Mouse (Mus musculus) stomach, embryonic 14.5 days (tissue): ENCODE data around the gene Dlg3. TPM values are rescaled to one million over a fixed set of nuclear protein-coding genes. Genes with fewer than 3 reads are reported as not detected.

Source experiments
- ATAC-seq: fragments of 200-750 bp; cut with Nextera tagmentation; 2 replicates; pipeline ENCODE4 v1.8.0; 2017; ENCODE audit warnings: low read depth, moderate TSS enrichment; ENCODE audit not compliant: insufficient number of reproducible peaks, insufficient read depth, low FRiP score
- H3K27ac ChIP-seq: fragments of 300-500 bp; sonication (generic); 2 replicates; pipeline ENCODE4 v1.5.1; 2014; ENCODE audit warnings: mild to moderate bottlenecking, low read length, moderate library complexity, mixed read lengths
- H3K27me3 ChIP-seq: fragments of 300-500 bp; sonication (generic); 2 replicates; pipeline ENCODE4 v1.6.1; 2014; ENCODE audit warnings: low read length, control low read depth, mixed read lengths; ENCODE audit not compliant: control insufficient read depth, insufficient read depth
- H3K36me3 ChIP-seq: fragments of 300-500 bp; sonication (generic); 2 replicates; pipeline ENCODE4 v1.6.1; 2014; ENCODE audit warnings: mild to moderate bottlenecking, control low read depth, low read length, moderate library complexity, mixed read lengths; ENCODE audit not compliant: control insufficient read depth, insufficient read depth
- H3K4me1 ChIP-seq: fragments of 300-500 bp; sonication (generic); 2 replicates; pipeline ENCODE4 v1.6.1; 2014; ENCODE audit warnings: low read length, control low read depth, mixed read lengths; ENCODE audit not compliant: control insufficient read depth, insufficient read depth
- H3K4me2 ChIP-seq: fragments of 300-500 bp; sonication (generic); replicated peaks from 2 replicates; pipeline ENCODE4 v1.6.1; 2014; ENCODE audit warnings: low read depth, low read length, control low read depth
- H3K4me3 ChIP-seq: fragments of 300-500 bp; sonication (generic); 2 replicates; pipeline ENCODE4 v1.5.1; 2014; ENCODE audit warnings: low read depth, low read length, control low read depth
- H3K9ac ChIP-seq: fragments of 300-500 bp; sonication (generic); replicated peaks from 2 replicates; pipeline ENCODE4 v1.6.1; 2014; ENCODE audit warnings: low read depth, mild to moderate bottlenecking, control low read depth, low read length, moderate library complexity, mixed read lengths
- H3K9me3 ChIP-seq: fragments of 300-500 bp; sonication (generic); 2 replicates; pipeline ENCODE4 v1.6.1; 2016; ENCODE audit warnings: low read depth, low read length, control low read depth; ENCODE audit not compliant: control insufficient read depth
- WGBS: fragments of 180-500 bp; shearing (Covaris S2); extraction: QIAGEN DNeasy Blood & Tissue Kit; methylation state at CpG from one replicate; pipeline ENCODE4 v1.1.7; 2014; 5-methylcytosine and 5-hydroxymethylcytosine counted together
- polyA plus RNA-seq: library from polyadenylated mRNA; unstranded; fragments of >200 nt; fragmentation: Nextera tagmentation; extraction: Ambion mirVana; gene quantifications from 2 replicates; pipeline ENCODE4 v1.2.1, GENCODE M21; 2014

Dlg3 gene
- polyA plus RNA-seq, 1 experiment from 2014 or later: 9.6 TPM

DNA sequence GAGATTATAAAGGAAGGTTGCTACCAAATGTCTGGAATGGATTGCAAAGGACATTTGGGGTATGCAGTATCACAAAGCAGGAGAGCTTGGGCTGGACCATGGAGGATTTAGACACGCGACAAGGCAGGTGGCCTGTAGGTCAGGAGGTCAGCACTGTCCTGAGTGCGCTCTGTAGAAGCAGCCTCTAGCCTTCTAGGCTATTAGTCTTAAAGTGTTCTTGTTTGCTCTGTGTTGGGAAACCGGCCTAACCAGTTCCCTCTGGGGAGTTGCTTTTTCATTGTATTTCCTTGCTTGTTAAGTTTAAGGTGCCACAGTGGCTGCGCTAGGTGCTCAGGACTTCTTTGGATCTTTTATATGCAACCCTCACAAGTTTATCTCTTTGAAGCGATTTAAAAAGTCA is 34.5 kb downstream of the Dlg3 start:
- Histone ChIP-seq H3K4me1 (no peaks in the 10 kb centered on the region), H3K27me3 (no peaks in the 10 kb centered on the region), H3K4me3 (no peak overlapping the region), H3K4me2 (no peak overlapping the region), H3K36me3 (no peaks in the 10 kb centered on the region; the same call in 1 of the 2 replicates), H3K9ac (no peak overlapping the region), H3K9me3 (no peaks in the 10 kb centered on the region), H3K27ac (peak overlapping the region; percentile 55; the same call in 1 of the 2 replicates)
- peak; percentile 76; the same call in 1 of the 2 replicates for ATAC-seq
- 52% methylated on average over 6 of the region's 6 CpGs for WGBS

DNA sequence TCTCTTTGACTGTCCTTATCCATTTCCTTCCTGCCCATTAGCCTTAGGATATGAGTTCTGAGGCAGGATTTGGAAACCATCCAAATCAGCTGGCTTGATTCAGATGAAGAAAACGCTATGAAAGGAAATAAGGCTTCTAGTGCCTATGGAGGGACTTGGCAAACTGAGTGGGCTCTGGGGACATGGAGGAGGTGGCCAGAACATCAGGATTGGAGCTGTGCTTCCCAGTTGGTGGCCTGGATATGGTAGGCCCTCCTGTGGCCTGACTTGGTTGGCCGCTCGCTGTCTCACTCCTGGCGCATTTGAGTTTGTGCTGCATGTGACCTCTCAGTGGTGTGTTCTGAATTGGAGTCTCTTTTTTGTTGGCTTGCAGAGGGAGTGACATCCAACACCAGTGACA is 43.6 kb downstream of the Dlg3 start:
- Histone ChIP-seq H3K36me3 (peaks cover 7% of the 10 kb centered on the region; the same call in 1 of the 2 replicates), H3K27ac (no peak overlapping the region), H3K9me3 (no peaks in the 10 kb centered on the region), H3K9ac (no peak overlapping the region), H3K4me1 (no peaks in the 10 kb centered on the region), H3K4me2 (no peak overlapping the region), H3K27me3 (no peaks in the 10 kb centered on the region), H3K4me3 (no peak overlapping the region)
- WGBS: 84% methylated on average over 4 of the region's 4 CpGs
- ATAC-seq: no peak

DNA sequence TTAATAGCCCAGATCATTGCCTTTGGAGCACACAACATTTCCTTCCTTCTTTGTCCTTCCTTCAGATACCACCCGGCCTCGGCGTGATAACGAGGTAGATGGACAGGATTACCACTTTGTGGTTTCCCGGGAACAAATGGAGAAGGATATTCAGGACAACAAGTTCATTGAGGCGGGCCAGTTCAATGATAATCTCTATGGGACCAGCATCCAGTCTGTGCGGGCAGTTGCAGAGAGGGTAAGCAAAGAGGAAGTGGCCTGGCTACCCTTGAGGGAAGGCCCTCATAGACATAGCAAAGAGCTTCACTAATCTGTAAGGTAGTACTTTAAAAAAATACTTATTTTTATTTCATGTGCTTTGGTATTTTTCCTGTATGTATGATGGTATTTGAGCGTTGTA is 46.6 kb downstream of the Dlg3 start:
- H3K4me3 ChIP-seq: no peak overlapping the region
- WGBS: 92% methylated on average over 8 of the region's 8 CpGs
- no peak overlapping the region for H3K9ac ChIP-seq
- no peaks in the 10 kb centered on the region for H3K4me1 ChIP-seq
- no peak overlapping the region for H3K4me2 ChIP-seq
- H3K27ac ChIP-seq: no peak overlapping the region
- H3K36me3 ChIP-seq: peaks cover 13% of the 10 kb centered on the region; the same call in 1 of the 2 replicates
- ATAC-seq: no peak
- H3K27me3 ChIP-seq: no peaks in the 10 kb centered on the region
- H3K9me3 ChIP-seq: no peaks in the 10 kb centered on the region

DNA sequence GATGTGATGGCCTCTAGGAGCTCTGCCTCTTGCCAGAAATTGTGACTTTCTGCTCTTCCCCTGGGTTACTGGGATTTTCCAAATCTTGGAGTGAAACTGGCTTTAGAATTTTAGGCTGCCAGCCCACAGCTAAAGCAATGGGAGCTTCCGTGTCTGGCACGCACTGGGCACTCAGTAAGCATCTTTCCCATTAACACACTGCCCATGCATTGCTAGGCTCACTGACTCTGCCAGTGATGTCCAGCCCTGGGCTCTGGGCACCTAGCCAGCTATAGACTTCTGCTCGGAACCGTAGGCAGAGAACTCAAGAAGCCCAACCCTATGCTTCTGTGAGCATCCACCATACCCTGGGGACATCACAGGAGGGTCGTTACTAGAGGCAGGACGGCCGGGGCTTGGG is 48.2 kb downstream of the Dlg3 start:
- Histone ChIP-seq H3K27me3 (no peaks in the 10 kb centered on the region), H3K4me2 (no peak overlapping the region), H3K4me3 (no peak overlapping the region), H3K36me3 (peaks cover 13% of the 10 kb centered on the region; the same call in 1 of the 2 replicates), H3K9ac (no peak overlapping the region), H3K4me1 (no peaks in the 10 kb centered on the region), H3K9me3 (no peaks in the 10 kb centered on the region), H3K27ac (no peak overlapping the region)
- WGBS: 90% methylated on average over 7 of the region's 7 CpGs
- ATAC-seq: no peak

DNA sequence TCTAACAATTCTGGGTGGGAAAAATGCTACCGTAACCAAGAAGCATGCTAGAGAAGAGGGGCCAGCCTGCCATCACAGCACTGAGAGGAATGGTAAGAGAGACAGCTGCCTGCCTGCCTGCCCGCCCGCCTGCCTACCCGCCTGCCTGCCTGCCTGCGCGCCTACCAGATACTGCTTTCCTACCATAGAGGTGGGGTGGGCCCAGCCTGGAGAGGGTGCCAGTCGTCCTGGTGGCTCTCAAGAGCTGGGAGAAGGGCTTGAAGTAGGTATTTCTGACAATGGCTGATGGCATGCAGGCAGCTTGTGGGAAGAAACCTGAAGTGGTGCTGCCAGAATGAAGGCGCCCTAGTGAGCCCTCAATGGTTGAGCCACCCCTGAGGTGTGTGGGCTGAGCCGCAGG is 51.2 kb downstream of the Dlg3 start:
- H3K4me2 ChIP-seq: no peak overlapping the region
- ATAC-seq: no peak
- H3K9me3 ChIP-seq: no peaks in the 10 kb centered on the region
- H3K4me3 ChIP-seq: no peak overlapping the region
- H3K27ac ChIP-seq: no peak overlapping the region
- no peak overlapping the region for H3K9ac ChIP-seq
- no peaks in the 10 kb centered on the region for H3K4me1 ChIP-seq
- no peaks in the 10 kb centered on the region for H3K27me3 ChIP-seq
- H3K36me3 ChIP-seq: peaks cover 13% of the 10 kb centered on the region; the same call in 1 of the 2 replicates
- WGBS: 87% methylated on average over 9 of the region's 9 CpGs

DNA sequence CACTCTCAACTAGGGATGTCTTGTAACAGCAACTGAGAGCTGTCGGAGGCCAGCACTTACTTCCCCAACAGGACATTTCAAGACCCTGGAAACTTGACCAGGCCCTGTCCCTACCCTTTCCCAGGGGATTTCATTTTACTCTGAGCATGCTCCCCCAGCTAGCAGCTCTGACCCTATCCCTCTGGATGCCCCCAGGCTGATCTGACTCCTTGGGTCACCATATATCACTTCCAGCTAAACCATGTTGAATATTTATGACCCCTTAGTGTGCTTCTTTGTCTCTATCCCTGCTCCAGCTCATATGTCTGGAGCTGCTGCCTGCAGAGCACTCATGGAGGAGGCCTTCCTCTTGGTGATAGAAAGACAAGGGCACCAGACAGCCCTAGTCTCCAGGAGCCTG is 53.6 kb downstream of the Dlg3 start:
- ATAC-seq: no peak
- WGBS: 60% methylated on average over 1 of the region's 1 CpGs

DNA sequence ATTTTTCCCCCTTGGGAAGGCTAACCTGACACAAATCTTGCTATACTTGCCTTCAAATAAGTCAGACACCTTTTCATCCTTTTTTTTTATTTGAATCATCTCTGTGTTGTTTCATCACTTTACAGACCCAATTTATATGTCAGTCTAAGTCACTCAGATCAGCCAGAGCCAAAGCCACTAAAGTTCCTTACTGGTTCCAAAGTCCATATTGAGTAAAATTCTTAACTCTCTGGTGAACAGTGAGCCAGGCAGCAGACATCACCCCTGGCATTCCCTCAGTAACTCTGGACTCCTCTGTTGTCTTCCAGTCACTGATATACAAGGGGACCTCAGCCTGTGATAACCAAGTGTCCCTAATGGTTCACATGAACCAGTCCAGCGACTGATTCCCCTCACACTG is 58.0 kb downstream of the Dlg3 start:
- WGBS: 77% methylated on average over 1 of the region's 1 CpGs
- Histone ChIP-seq H3K9ac (no peak overlapping the region), H3K36me3 (no peaks in the 10 kb centered on the region), H3K27ac (no peak overlapping the region), H3K4me3 (no peak overlapping the region), H3K4me1 (no peaks in the 10 kb centered on the region), H3K9me3 (no peaks in the 10 kb centered on the region), H3K27me3 (no peaks in the 10 kb centered on the region), H3K4me2 (no peak overlapping the region)
- no peak for ATAC-seq

More for the DNA sequence above, 53.6 kb downstream of the Dlg3 start:
- Histone ChIP-seq H3K4me1 (no peaks in the 10 kb centered on the region), H3K4me2 (no peak overlapping the region), H3K4me3 (no peak overlapping the region), H3K27me3 (no peaks in the 10 kb centered on the region), H3K27ac (no peak overlapping the region), H3K9ac (no peak overlapping the region), H3K9me3 (no peaks in the 10 kb centered on the region), H3K36me3 (peaks cover 6% of the 10 kb centered on the region; the same call in 1 of the 2 replicates)

DNA sequence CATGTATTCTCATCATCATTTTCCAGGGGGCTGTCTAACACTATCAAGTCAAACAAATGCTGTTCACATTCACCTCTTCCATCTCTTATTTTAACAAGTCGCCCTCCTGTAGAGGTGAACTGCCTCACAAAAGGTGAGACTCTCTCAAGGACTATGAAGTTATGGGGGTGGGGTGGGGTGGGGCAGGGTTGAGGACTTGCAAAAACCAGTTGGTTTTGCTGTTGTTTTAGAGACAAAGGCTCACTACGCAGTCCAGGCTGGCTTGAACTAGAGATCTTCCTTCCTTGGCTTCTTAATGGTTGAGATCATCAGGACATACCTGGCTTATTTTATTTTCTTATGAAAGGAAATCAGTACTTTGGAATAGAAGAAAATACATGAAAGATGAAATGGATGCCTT is 65.3 kb downstream of the Dlg3 start:
- Histone ChIP-seq H3K9ac (no peak overlapping the region), H3K27ac (no peak overlapping the region), H3K4me1 (no peaks in the 10 kb centered on the region), H3K9me3 (no peaks in the 10 kb centered on the region), H3K4me2 (no peak overlapping the region), H3K27me3 (no peaks in the 10 kb centered on the region), H3K36me3 (no peaks in the 10 kb centered on the region), H3K4me3 (no peak overlapping the region)
- ATAC-seq: no peak
- WGBS: 86% methylated on average over 2 of the region's 2 CpGs

DNA sequence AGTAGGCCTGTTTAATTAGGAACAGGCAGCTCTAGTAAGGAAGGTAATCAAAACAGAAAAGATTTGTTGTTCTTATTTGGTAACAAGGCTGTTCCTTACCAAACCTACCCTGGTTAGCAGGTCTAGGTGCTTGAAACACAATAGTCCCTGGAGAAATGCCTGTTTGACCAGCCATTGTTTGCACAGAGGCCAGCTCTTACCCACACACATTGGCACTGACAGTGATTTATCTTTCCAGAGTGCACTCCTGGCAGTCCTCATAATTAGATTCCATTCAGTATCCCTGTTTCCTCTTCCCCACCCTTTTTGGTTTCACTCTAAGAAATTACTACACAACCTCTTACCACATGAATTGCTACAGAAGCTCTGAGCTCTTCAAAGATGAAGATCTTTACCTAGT is 71.7 kb downstream of the Dlg3 start:
- H3K4me3 ChIP-seq: no peak overlapping the region
- ATAC-seq: no peak
- H3K4me2 ChIP-seq: no peak overlapping the region
- H3K27me3 ChIP-seq: no peaks in the 10 kb centered on the region
- H3K27ac ChIP-seq: no peak overlapping the region
- no peaks in the 10 kb centered on the region for H3K36me3 ChIP-seq
- H3K9ac ChIP-seq: no peak overlapping the region
- no peaks in the 10 kb centered on the region for H3K9me3 ChIP-seq
- no peaks in the 10 kb centered on the region for H3K4me1 ChIP-seq
